Mouse (Mus musculus) forebrain, embryonic 13.5 days (tissue): ENCODE data around the gene Slc43a2. TPM values are rescaled to one million over a fixed set of nuclear protein-coding genes. Genes with fewer than 3 reads are reported as not detected.

Experiments
- ATAC-seq: fragments of 200-750 bp; cut with Nextera tagmentation; 2 replicates; pipeline ENCODE4 v1.8.0; 2017
- H3K27ac ChIP-seq: fragments of 300-500 bp; sonication (generic); 2 replicates; pipeline ENCODE4 v1.5.1; 2015; ENCODE audit warnings: inconsistent platforms, mild to moderate bottlenecking, moderate library complexity
- H3K27me3 ChIP-seq: fragments of 300-500 bp; sonication (generic); 2 replicates; pipeline ENCODE4 v1.6.1; 2015; ENCODE audit warnings: mild to moderate bottlenecking, inconsistent platforms
- H3K36me3 ChIP-seq: fragments of 300-500 bp; sonication (generic); 2 replicates; pipeline ENCODE4 v1.6.1; 2015; ENCODE audit warnings: mild to moderate bottlenecking, inconsistent platforms; ENCODE audit not compliant: poor library complexity, severe bottlenecking
- H3K4me1 ChIP-seq: fragments of 300-500 bp; sonication (generic); 2 replicates; pipeline ENCODE4 v1.6.1; 2015; ENCODE audit warnings: inconsistent platforms
- H3K4me2 ChIP-seq: fragments of 300-500 bp; sonication (generic); 2 replicates; pipeline ENCODE4 v1.6.1; 2015; ENCODE audit warnings: inconsistent platforms, mild to moderate bottlenecking, moderate library complexity
- H3K4me3 ChIP-seq: fragments of 300-500 bp; sonication (generic); 2 replicates; pipeline ENCODE4 v1.5.1; 2015; ENCODE audit warnings: mild to moderate bottlenecking, inconsistent platforms
- H3K9ac ChIP-seq: fragments of 300-500 bp; sonication (generic); 2 replicates; pipeline ENCODE4 v1.6.1; 2015; ENCODE audit warnings: mild to moderate bottlenecking, inconsistent platforms
- H3K9me3 ChIP-seq: fragments of 300-500 bp; sonication (generic); replicated peaks from 2 replicates; pipeline ENCODE4 v1.6.1; 2016; ENCODE audit warnings: inconsistent platforms
- WGBS: fragments of 180-500 bp; shearing (Covaris S2); methylation state at CpG from one replicate; pipeline ENCODE4 v1.1.7; 2015; 5-methylcytosine and 5-hydroxymethylcytosine counted together
- polyA plus RNA-seq: library from polyadenylated mRNA; unstranded; fragments of >200 nt; fragmentation: Nextera tagmentation; extraction: Ambion mirVana; gene quantifications from 2 replicates; pipeline ENCODE4 v1.2.1, GENCODE M21; 2015

Slc43a2 gene
- polyA plus RNA-seq, 1 experiment from 2014 or later = 11.3 TPM

DNA sequence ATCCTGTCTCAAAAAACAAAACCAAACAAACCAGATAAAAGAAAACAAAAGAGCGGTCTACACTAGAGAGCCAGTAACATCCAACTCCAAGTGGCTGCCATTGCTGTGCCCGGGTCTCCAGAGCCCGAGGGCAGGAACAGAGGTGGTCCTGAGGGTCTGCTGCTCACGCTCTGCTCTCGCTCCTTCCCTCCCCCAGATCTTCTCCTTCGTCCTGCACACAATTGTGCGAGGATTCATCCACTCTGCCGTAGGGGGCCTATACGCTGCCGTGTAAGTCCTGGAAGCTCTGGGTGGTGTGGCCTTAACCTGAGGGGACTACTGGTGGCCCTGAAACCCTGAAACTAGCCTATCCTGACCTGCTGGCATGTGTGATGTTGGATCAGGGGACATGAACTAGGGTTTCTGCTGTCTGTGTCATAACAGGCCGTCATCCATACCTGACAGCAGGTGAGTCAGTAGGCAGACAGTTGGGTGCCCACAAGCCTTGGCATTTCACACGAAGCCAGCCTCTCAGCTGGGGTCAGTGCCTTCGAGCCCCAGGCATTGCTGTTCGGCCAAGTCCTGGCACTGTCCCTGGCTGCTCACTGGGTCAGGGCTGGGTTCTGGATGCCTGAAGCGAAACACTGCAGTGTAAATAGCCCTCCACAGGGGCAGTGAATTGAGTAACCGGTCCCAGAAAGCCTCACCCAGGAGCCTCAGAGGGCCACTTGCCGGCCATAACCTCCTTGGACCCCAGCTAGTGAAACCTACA is 39.1 kb downstream of the Slc43a2 start:
- ATAC-seq = no peak
- Histone ChIP-seq H3K4me3 (no peak overlapping the region), H3K4me1 (peaks cover 17% of the 10 kb centered on the region), H3K27me3 (no peaks in the 10 kb centered on the region), H3K9ac (no peak overlapping the region), H3K27ac (no peak overlapping the region), H3K9me3 (no peaks in the 10 kb centered on the region), H3K4me2 (no peak overlapping the region), H3K36me3 (peaks cover 37% of the 10 kb centered on the region)
- WGBS = 88% methylated on average over 17 of the region's 17 CpGs

DNA sequence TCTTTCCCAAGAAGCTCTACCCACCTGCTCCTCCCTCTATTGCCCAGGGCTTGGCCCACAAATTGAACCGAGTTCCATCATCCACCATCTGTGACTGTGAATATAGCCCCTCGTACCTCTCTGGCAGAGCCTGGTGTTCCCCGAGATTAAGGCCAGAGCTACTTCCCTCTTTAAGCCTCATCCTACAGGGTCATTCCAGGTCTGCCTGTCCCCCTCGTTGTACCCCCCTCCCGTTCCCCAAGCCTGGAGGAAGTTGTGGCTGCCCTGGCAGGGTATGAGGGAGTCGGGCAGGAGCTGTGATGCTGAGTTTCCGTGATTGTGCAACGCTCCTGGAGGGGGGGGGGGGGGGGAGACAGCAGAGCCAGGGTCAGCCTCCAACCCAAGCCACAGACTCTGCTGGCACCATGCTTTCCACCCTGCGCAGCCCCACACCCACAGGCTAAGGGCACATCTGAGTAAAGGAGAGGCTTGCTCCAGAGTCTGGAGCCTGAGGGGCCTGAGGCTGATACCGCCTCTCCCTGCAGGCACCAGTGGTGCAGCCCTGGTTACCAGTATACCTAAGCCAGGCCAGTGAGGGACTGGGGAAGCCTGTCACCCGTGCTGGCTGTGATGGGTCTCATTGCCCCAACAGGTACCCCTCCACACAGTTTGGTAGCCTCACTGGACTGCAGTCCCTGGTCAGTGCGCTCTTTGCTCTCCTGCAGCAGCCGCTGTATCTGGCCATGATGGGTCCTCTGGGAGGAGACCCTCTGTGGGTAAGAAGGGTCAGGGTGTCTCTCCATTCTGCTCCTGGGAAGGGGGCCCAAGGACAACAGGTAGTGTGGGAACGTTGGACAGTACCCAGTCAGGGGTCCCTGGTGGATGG is 39.9 kb downstream of the Slc43a2 start:
- Histone ChIP-seq H3K9ac (no peak overlapping the region), H3K4me3 (no peak overlapping the region), H3K9me3 (no peaks in the 10 kb centered on the region), H3K36me3 (peaks cover 33% of the 10 kb centered on the region), H3K27ac (peak overlapping the region; percentile 59; the same call in 1 of the 2 replicates), H3K27me3 (no peaks in the 10 kb centered on the region), H3K4me1 (peaks cover 17% of the 10 kb centered on the region), H3K4me2 (no peak overlapping the region)
- no peak for ATAC-seq
- 78% methylated on average over 13 of the region's 14 CpGs for WGBS

DNA sequence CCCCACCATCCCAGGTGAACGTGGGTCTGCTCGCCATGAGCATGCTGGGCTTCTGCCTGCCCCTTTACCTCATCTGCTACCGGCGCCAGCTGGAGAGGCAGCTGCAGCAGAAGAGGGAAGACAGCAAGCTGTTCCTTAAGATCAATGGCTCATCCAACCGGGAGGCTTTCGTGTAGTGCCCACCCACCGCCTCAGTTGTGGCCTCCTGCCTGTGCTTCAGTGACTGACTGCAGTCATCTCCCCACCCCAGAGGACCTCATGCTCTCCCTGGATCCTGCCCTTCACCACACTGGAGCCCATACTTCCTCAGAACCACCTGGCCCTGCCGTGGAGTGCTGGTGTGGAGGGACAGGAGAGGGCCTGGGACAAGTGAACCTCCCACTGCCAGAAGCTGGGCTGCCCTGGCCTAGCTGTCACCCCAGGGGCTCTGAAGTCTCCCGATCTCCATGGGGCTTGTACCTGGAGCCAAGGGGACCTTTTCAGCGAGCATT is 40.9 kb downstream of the Slc43a2 start:
- Histone ChIP-seq H3K4me2 (0 out of 2 replicates have a peak overlapping the region, but pooled peaks have one; percentile 19), H3K9ac (peak overlapping the region; percentile 17), H3K9me3 (no peaks in the 10 kb centered on the region), H3K36me3 (peaks cover 33% of the 10 kb centered on the region), H3K4me1 (peaks cover 17% of the 10 kb centered on the region), H3K4me3 (no peak overlapping the region), H3K27me3 (no peaks in the 10 kb centered on the region), H3K27ac (peak overlapping the region; percentile 59)
- ATAC-seq = peak; percentile 34; the same call in 1 of the 2 replicates
- WGBS = 13% methylated on average over 10 of the region's 10 CpGs

- H3K36me3 ChIP-seq = peaks cover 27% of the 10 kb centered on the region
- peak overlapping the region; percentile 17 for H3K9ac ChIP-seq
- H3K4me1 ChIP-seq = peaks cover 17% of the 10 kb centered on the region
- 4% methylated on average over 12 of the region's 12 CpGs for WGBS
- no peak overlapping the region for H3K4me3 ChIP-seq
- peak overlapping the region; percentile 32 for H3K27ac ChIP-seq
- H3K4me2 ChIP-seq = peak overlapping the region; percentile 19; the same call in 1 of the 2 replicates
- ATAC-seq = peak; percentile 89
- no peaks in the 10 kb centered on the region for H3K27me3 ChIP-seq
- H3K9me3 ChIP-seq = no peaks in the 10 kb centered on the region
These were observed 41.6 kb downstream of the Slc43a2 start for GRCm38 (mm10) chr11:75572854-75573650.

GRCm38 (mm10) chr11:75574378-75575123 is 43.1 kb downstream of the Slc43a2 start:
- H3K9ac ChIP-seq = no peak overlapping the region
- H3K36me3 ChIP-seq = peaks cover 13% of the 10 kb centered on the region
- H3K9me3 ChIP-seq = no peaks in the 10 kb centered on the region
- ATAC-seq = no peak
- H3K4me2 ChIP-seq = no peak overlapping the region
- H3K4me3 ChIP-seq = no peak overlapping the region
- WGBS = 86% methylated on average over 5 of the region's 5 CpGs
- peaks cover 17% of the 10 kb centered on the region for H3K4me1 ChIP-seq
- H3K27me3 ChIP-seq = no peaks in the 10 kb centered on the region
- no peak overlapping the region for H3K27ac ChIP-seq

DNA sequence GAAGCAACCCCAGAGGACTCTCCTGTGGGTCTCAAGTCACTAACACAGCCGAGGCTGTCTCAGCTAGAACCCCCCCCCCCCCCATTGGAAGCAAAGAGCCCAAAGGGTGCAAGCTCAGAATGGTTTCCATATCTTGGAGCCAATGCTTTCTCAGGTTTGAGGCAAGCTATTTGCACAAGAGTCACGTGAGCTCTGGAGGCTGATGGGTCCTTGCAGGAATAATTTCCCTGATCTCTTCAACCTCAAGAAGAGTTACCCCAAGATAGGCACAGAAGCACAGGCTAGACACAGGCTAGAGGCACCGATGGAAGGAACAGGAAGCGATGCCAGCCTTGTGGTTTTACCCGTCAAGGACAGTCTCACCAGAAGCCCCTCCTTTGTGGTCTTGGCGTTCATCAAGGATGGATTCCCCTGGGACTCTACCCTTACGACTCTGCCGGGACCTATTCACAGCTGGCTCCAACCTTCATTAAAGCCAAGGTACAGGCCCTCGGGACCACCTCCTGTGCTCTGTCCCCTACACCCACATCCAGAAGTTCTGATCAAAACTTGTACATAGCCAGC is 44.1 kb downstream of the Slc43a2 start:
- no peak for ATAC-seq
- no peak overlapping the region for H3K4me2 ChIP-seq
- WGBS = 83% methylated on average over 9 of the region's 9 CpGs
- H3K27me3 ChIP-seq = no peaks in the 10 kb centered on the region
- H3K27ac ChIP-seq = no peak overlapping the region
- peaks cover 4% of the 10 kb centered on the region for H3K36me3 ChIP-seq
- peaks cover 17% of the 10 kb centered on the region for H3K4me1 ChIP-seq
- no peak overlapping the region for H3K9ac ChIP-seq
- no peaks in the 10 kb centered on the region for H3K9me3 ChIP-seq
- no peak overlapping the region for H3K4me3 ChIP-seq

DNA sequence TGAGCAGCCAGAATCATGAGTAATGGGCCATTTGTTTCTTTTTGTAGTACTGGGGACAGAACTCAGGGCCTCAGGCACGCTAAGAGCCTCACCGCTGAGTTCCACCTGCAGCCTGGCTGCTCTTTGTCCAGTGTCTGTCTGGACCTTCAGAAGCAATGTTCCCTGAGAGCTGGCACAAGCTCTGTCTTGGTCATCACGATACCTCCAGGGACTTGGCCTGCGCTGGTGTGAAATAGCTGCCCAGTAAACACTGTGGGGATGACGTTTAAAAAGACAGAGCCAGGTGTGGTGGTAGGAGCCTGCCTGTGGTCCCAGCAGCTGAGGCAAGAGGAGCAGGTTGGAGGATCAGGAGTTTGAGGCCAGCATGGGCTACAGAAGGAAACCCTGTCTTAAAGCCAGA is 47.1 kb downstream of the Slc43a2 start:
- Histone ChIP-seq H3K27me3 (no peaks in the 10 kb centered on the region), H3K4me3 (no peak overlapping the region), H3K4me1 (no peaks in the 10 kb centered on the region), H3K9me3 (no peaks in the 10 kb centered on the region), H3K27ac (no peak overlapping the region), H3K4me2 (no peak overlapping the region), H3K9ac (no peak overlapping the region), H3K36me3 (no peaks in the 10 kb centered on the region)
- 87% methylated on average over 5 of the region's 5 CpGs for WGBS
- ATAC-seq = no peak

DNA sequence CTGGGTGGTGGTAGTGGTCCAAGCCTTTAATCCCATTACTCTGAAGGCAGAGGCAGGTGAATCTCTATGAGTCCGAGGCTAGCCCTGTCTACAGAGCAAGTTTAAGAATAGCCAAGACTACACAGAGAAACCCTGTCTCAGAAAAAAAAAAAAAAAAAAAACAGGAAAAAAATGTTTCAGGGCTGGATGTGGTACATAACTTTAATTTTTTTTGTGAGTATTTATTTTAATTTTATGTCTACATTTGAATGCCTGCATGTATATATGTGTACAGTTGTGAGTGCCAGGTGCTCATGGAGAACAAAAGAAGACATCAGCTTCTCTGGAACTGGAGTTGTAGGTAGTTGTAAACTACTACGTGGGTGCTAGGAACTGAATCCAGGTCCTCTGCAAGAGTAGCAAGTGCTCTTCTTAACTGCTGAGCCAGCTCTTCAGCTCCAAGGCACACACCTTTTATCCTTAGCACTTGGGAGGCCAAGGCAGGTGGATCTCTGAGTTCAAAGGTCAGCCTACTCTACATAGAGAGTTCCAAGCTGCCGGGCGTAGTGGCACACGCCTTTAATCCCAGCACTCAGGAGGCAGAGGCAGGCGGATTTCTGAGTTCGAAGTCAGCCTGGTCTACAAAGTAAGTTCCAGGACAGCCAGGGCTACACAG is 50.1 kb downstream of the Slc43a2 start:
- WGBS = 93% methylated on average over 7 of the region's 7 CpGs

DNA sequence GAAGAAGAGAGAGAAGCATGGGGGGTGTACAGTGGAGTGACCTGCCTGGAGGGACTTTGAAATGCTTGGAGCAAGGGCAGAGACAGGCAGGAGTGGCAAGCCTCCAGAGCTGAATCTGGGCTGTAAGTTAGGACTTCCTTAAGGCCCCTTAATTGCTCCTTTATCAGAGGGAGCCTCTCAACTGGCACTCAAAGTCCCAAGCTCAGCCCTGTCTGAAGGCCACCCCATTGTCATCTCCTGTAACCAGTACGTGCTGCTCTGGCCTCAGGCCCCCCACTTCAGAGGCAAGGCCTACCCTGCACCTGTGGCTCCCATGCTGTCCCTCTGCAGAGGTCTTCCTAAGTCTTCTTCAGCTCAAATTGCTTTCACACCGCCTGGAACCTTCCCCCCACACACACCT is 52.0 kb downstream of the Slc43a2 start:
- H3K4me3 ChIP-seq = no peak overlapping the region
- 0 out of 2 replicates have a peak, but pooled peaks cover 5% of the 10 kb centered on the region for H3K27me3 ChIP-seq
- H3K9me3 ChIP-seq = no peaks in the 10 kb centered on the region
- H3K4me1 ChIP-seq = peaks cover 6% of the 10 kb centered on the region
- 53% methylated on average over 2 of the region's 2 CpGs for WGBS
- no peak overlapping the region for H3K27ac ChIP-seq
- ATAC-seq = no peak
- H3K36me3 ChIP-seq = no peaks in the 10 kb centered on the region
- no peak overlapping the region for H3K9ac ChIP-seq
- H3K4me2 ChIP-seq = no peak overlapping the region

More for the DNA sequence above, 50.1 kb downstream of the Slc43a2 start:
- Histone ChIP-seq H3K4me2 (no peak overlapping the region), H3K27ac (no peak overlapping the region), H3K9ac (no peak overlapping the region), H3K9me3 (no peaks in the 10 kb centered on the region), H3K27me3 (0 out of 2 replicates have a peak, but pooled peaks cover 5% of the 10 kb centered on the region), H3K36me3 (no peaks in the 10 kb centered on the region), H3K4me3 (no peak overlapping the region), H3K4me1 (no peaks in the 10 kb centered on the region)
- ATAC-seq = no peak

DNA sequence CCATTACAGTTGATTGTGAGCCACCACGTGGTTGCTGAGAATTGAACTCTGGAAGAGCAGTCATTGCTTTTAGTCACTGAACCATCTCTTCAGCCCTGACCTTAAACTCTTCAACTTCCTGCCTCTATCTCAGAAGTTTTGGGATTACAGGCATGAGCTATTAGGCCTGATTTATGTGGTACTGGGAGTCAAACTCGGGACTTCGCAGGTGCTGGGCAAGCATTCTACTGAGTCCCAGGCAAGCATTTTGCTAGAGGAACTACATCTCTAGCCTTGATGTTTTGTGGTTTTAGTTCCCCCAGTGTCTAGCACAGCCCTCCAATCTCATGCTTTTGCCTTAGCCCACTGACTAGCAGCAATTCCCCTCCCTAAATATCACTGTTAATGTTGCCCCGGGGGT is 53.6 kb downstream of the Slc43a2 start:
- Histone ChIP-seq H3K4me2 (no peak overlapping the region), H3K27ac (no peak overlapping the region), H3K4me3 (no peak overlapping the region), H3K9me3 (no peaks in the 10 kb centered on the region), H3K36me3 (no peaks in the 10 kb centered on the region), H3K4me1 (peaks cover 21% of the 10 kb centered on the region), H3K27me3 (0 out of 2 replicates have a peak, but pooled peaks cover 5% of the 10 kb centered on the region), H3K9ac (no peak overlapping the region)
- WGBS = 90% methylated on average over 4 of the region's 4 CpGs
- ATAC-seq = no peak
